Mouse (Mus musculus) yolk sac, embryonic 10.5 days (tissue): ENCODE measurements around the gene Gm32742.
"Not testable (repeated sequence)": the region's sequence is repeated elsewhere in the genome, so short reads cannot be mapped to it uniquely, and the experiment has no call there.

Source experiments
- DNase-seq: peaks from one replicate; pipeline ENCODE4 v3.0.0-alpha.2; 2017; ENCODE audit warnings: low spot score

The Gm32742 gene

GRCm38 (mm10) chr9:51152079-51152752 is 13.1 kb downstream of the Gm32742 start:
- peak; percentile 38 for DNase-seq

- DNase-seq = no peak
Measured at GRCm38 (mm10) chr9:51147294-51147693, 18.0 kb downstream of the Gm32742 start.

GRCm38 (mm10) chr9:51146496-51146895 is 18.8 kb downstream of the Gm32742 start:
- no peak for DNase-seq

- DNase-seq = no peak
Measured at GRCm38 (mm10) chr9:51144218-51144617, 21.1 kb downstream of the Gm32742 start.

- DNase-seq = no peak
Measured at GRCm38 (mm10) chr9:51143437-51143836, 21.9 kb downstream of the Gm32742 start.

GRCm38 (mm10) chr9:51140711-51141110 is 24.6 kb downstream of the Gm32742 start:
- no peak for DNase-seq

GRCm38 (mm10) chr9:51139401-51139800 is 25.9 kb downstream of the Gm32742 start:
- DNase-seq = not testable (repeated sequence)

- no peak for DNase-seq
Measured at GRCm38 (mm10) chr9:51138301-51138700, 27.0 kb downstream of the Gm32742 start.

GRCm38 (mm10) chr9:51137836-51138235 is 27.5 kb downstream of the Gm32742 start:
- no peak for DNase-seq

- DNase-seq = no peak
Measured at GRCm38 (mm10) chr9:51137432-51137831, 27.9 kb downstream of the Gm32742 start.

- no peak for DNase-seq
Measured at GRCm38 (mm10) chr9:51136985-51137384, 28.3 kb downstream of the Gm32742 start.

- no peak for DNase-seq
Measured at GRCm38 (mm10) chr9:51114767-51115166, 50.5 kb downstream of the Gm32742 start.

- no peak for DNase-seq
Measured at GRCm38 (mm10) chr9:51105751-51106150, 59.6 kb downstream of the Gm32742 start.

GRCm38 (mm10) chr9:51103808-51104514 is 61.4 kb downstream of the Gm32742 start:
- peak; percentile 62 for DNase-seq

GRCm38 (mm10) chr9:51102963-51103807 is 62.1 kb downstream of the Gm32742 start:
- peak; percentile 49 for DNase-seq

- DNase-seq = peak; percentile 61
Measured at GRCm38 (mm10) chr9:51101756-51102425, 63.4 kb downstream of the Gm32742 start, which contains the start of gene 4833427G06Rik. Gene 4833427G06Rik, minus strand, starts transcription at chr9:51102078.

- no peak for DNase-seq
Measured at GRCm38 (mm10) chr9:51096306-51096705, 69.0 kb downstream of the Gm32742 start.

GRCm38 (mm10) chr9:51093697-51094096 is 71.6 kb downstream of the Gm32742 start:
- no peak for DNase-seq

GRCm38 (mm10) chr9:51081614-51082013 is 83.7 kb downstream of the Gm32742 start:
- no peak for DNase-seq
